Mouse (Mus musculus) midbrain, embryonic 14.5 days (tissue): ENCODE measurements around the gene Tnk2. TPM values are rescaled to one million over a fixed set of nuclear protein-coding genes. Genes with fewer than 3 reads are reported as not detected.

Source experiments
- ATAC-seq: fragments of 200-750 bp; cut with Nextera tagmentation; 2 replicates; pipeline ENCODE4 v1.8.0; 2017; ENCODE audit warnings: moderate number of reproducible peaks, moderate library complexity; ENCODE audit not compliant: low FRiP score, low TSS enrichment
- DNase-seq: peaks from one replicate; pipeline ENCODE4 v3.0.0-alpha.2; 2015
- H3K27ac ChIP-seq: fragments of 300-500 bp; sonication (generic); replicated peaks from 2 replicates; pipeline ENCODE4 v1.5.1; 2014; ENCODE audit warnings: mild to moderate bottlenecking, low read depth, low read length, moderate library complexity
- H3K27me3 ChIP-seq: fragments of 300-500 bp; sonication (generic); 2 replicates; pipeline ENCODE4 v1.6.1; 2014; ENCODE audit warnings: low read length, control low read depth, mixed read lengths; ENCODE audit not compliant: control insufficient read depth, insufficient read depth
- H3K36me3 ChIP-seq: fragments of 300-500 bp; sonication (generic); 2 replicates; pipeline ENCODE4 v1.6.1; 2014; ENCODE audit warnings: low read length, control low read depth; ENCODE audit not compliant: control insufficient read depth, insufficient read depth
- H3K4me1 ChIP-seq: fragments of 300-500 bp; sonication (generic); 2 replicates; pipeline ENCODE4 v1.6.1; 2014; ENCODE audit warnings: mild to moderate bottlenecking, antibody characterized with exemption, low read length, control low read depth; ENCODE audit not compliant: control insufficient read depth, insufficient read depth
- H3K4me2 ChIP-seq: fragments of 300-500 bp; sonication (generic); 2 replicates; pipeline ENCODE4 v1.6.1; 2014; ENCODE audit warnings: mild to moderate bottlenecking, low read length, moderate library complexity
- H3K4me3 ChIP-seq: fragments of 300-500 bp; sonication (generic); replicated peaks from 2 replicates; pipeline ENCODE4 v1.5.1; 2014; ENCODE audit warnings: low read depth, low read length
- H3K9ac ChIP-seq: fragments of 300-500 bp; sonication (generic); replicated peaks from 2 replicates; pipeline ENCODE4 v1.6.1; 2014; ENCODE audit warnings: mild to moderate bottlenecking, low read length, moderate library complexity
- H3K9me3 ChIP-seq: fragments of 300-500 bp; sonication (generic); 2 replicates; pipeline ENCODE4 v1.6.1; 2016; ENCODE audit warnings: low read length, control low read depth, mixed read lengths; ENCODE audit not compliant: control insufficient read depth
- WGBS: fragments of 180-500 bp; shearing (Covaris S2); extraction: QIAGEN DNeasy Blood & Tissue Kit; methylation state at CpG from one replicate; pipeline ENCODE4 v1.1.7; 2014; 5-methylcytosine and 5-hydroxymethylcytosine counted together
- polyA plus RNA-seq: library from polyadenylated mRNA; unstranded; fragments of >200 nt; fragmentation: Nextera tagmentation; extraction: Ambion mirVana; gene quantifications from 2 replicates; pipeline ENCODE4 v1.2.1, GENCODE M21; 2014

Tnk2 gene
- polyA plus RNA-seq, 1 experiment from 2014 or later: 17.6 TPM

- H3K4me2 ChIP-seq: peak overlapping the region; percentile 60
- no peaks in the 10 kb centered on the region for H3K9me3 ChIP-seq
- peak overlapping the region; percentile 74 for H3K4me3 ChIP-seq
- peaks cover 17% of the 10 kb centered on the region for H3K4me1 ChIP-seq
- H3K27ac ChIP-seq: peak overlapping the region; percentile 93
- no peaks in the 10 kb centered on the region for H3K36me3 ChIP-seq
- DNase-seq: no peak
- WGBS: 9% methylated on average over 8 of the region's 8 CpGs
- no peak for ATAC-seq
- H3K9ac ChIP-seq: no peak overlapping the region; the same call in 1 of the 2 replicates
- no peaks in the 10 kb centered on the region for H3K27me3 ChIP-seq
Measured at GRCm38 (mm10) chr16:32608344-32608711, 35.3 kb upstream of the Tnk2 start.

GRCm38 (mm10) chr16:32608712-32609400 is 34.8 kb upstream of the Tnk2 start, which contains the start of gene Tfrc:
Gene Tfrc (plus strand): TSS chr16:32608920.
- peak within 1 kb of the TSS; percentile 93 for H3K27ac ChIP-seq
- H3K9ac ChIP-seq: peak within 1 kb of the TSS; percentile 85
- ATAC-seq (peak; percentile 99), DNase-seq (peak; percentile 100)
- peaks cover 17% of the 10 kb centered on the region for H3K4me1 ChIP-seq
- WGBS: under 1% methylated on average over 73 of the region's 73 CpGs
- no peaks in the 10 kb centered on the region for H3K9me3 ChIP-seq
- H3K4me2 ChIP-seq: peak within 1 kb of the TSS; percentile 60
- H3K36me3 ChIP-seq: peaks cover under 1% of the 10 kb centered on the region; the same call in 1 of the 2 replicates
- peak within 1 kb of the TSS; percentile 74 for H3K4me3 ChIP-seq
- no peaks in the 10 kb centered on the region for H3K27me3 ChIP-seq

- no peak for DNase-seq
- Histone ChIP-seq H3K27ac (peak overlapping the region; percentile 93), H3K36me3 (peaks cover 6% of the 10 kb centered on the region), H3K9ac (peak overlapping the region; percentile 85), H3K9me3 (no peaks in the 10 kb centered on the region), H3K4me3 (peak overlapping the region; percentile 74), H3K4me2 (peak overlapping the region; percentile 60), H3K27me3 (no peaks in the 10 kb centered on the region), H3K4me1 (peaks cover 17% of the 10 kb centered on the region)
- ATAC-seq: no peak
- WGBS: under 1% methylated on average over 14 of the region's 14 CpGs
Measured at GRCm38 (mm10) chr16:32609401-32609779, 34.3 kb upstream of the Tnk2 start.

GRCm38 (mm10) chr16:32610460-32611255 is 33.0 kb upstream of the Tnk2 start:
- peak overlapping the region; percentile 60 for H3K4me2 ChIP-seq
- WGBS: 72% methylated on average over 5 of the region's 5 CpGs
- H3K4me3 ChIP-seq: peak overlapping the region; percentile 74; the same call in 1 of the 2 replicates
- H3K9ac ChIP-seq: no peak overlapping the region
- peaks cover 19% of the 10 kb centered on the region for H3K36me3 ChIP-seq
- H3K27me3 ChIP-seq: no peaks in the 10 kb centered on the region
- no peaks in the 10 kb centered on the region for H3K9me3 ChIP-seq
- DNase-seq: no peak
- H3K4me1 ChIP-seq: peaks cover 17% of the 10 kb centered on the region
- H3K27ac ChIP-seq: no peak overlapping the region
- no peak for ATAC-seq

- peaks cover 30% of the 10 kb centered on the region for H3K36me3 ChIP-seq
- H3K9ac ChIP-seq: no peak overlapping the region
- 84% methylated on average over 1 of the region's 1 CpGs for WGBS
- no peak overlapping the region for H3K4me3 ChIP-seq
- ATAC-seq (no peak), DNase-seq (no peak)
- H3K27me3 ChIP-seq: no peaks in the 10 kb centered on the region
- no peak overlapping the region for H3K27ac ChIP-seq
- H3K4me2 ChIP-seq: no peak overlapping the region
- no peaks in the 10 kb centered on the region for H3K9me3 ChIP-seq
- peaks cover 17% of the 10 kb centered on the region for H3K4me1 ChIP-seq
Measured at GRCm38 (mm10) chr16:32612052-32612451, 31.6 kb upstream of the Tnk2 start.

- ATAC-seq (no peak), DNase-seq (no peak)
- peaks cover 14% of the 10 kb centered on the region for H3K4me1 ChIP-seq
- H3K4me2 ChIP-seq: no peak overlapping the region
- no peaks in the 10 kb centered on the region for H3K9me3 ChIP-seq
- 89% methylated on average over 3 of the region's 3 CpGs for WGBS
- no peak overlapping the region for H3K27ac ChIP-seq
- no peaks in the 10 kb centered on the region for H3K27me3 ChIP-seq
- H3K36me3 ChIP-seq: peaks cover 40% of the 10 kb centered on the region
- H3K9ac ChIP-seq: no peak overlapping the region
- H3K4me3 ChIP-seq: no peak overlapping the region
Measured at GRCm38 (mm10) chr16:32613269-32613834, 30.3 kb upstream of the Tnk2 start.

- Histone ChIP-seq H3K9me3 (no peaks in the 10 kb centered on the region), H3K4me2 (no peak overlapping the region), H3K4me1 (peaks cover 14% of the 10 kb centered on the region), H3K27me3 (no peaks in the 10 kb centered on the region), H3K27ac (no peak overlapping the region), H3K9ac (no peak overlapping the region), H3K36me3 (peaks cover 47% of the 10 kb centered on the region), H3K4me3 (no peak overlapping the region)
- 67% methylated on average over 4 of the region's 4 CpGs for WGBS
- ATAC-seq: no peak
- no peak for DNase-seq
Measured at GRCm38 (mm10) chr16:32614047-32614446, 29.6 kb upstream of the Tnk2 start.

- WGBS: 98% methylated on average over 1 of the region's 1 CpGs
Measured at GRCm38 (mm10) chr16:32618946-32619345, 24.7 kb upstream of the Tnk2 start.

More at GRCm38 (mm10) chr16:32618946-32619345, 24.7 kb upstream of the Tnk2 start:
- Histone ChIP-seq H3K4me1 (no peaks in the 10 kb centered on the region), H3K27ac (no peak overlapping the region), H3K9me3 (no peaks in the 10 kb centered on the region), H3K4me2 (no peak overlapping the region), H3K4me3 (no peak overlapping the region), H3K36me3 (peaks cover 86% of the 10 kb centered on the region), H3K9ac (no peak overlapping the region), H3K27me3 (no peaks in the 10 kb centered on the region)
- DNase-seq (no peak), ATAC-seq (no peak)
